Mouse (Mus musculus): Measurements from ENCODE around the gene S100a2.

GRCm38 (mm10) chr3:90621552-90621951 lies 31.5 kb downstream of the S100a2 start:
- TF ChIP-seq POLR2A (IDR thresholded peaks at IDR 0.05; ENCODE audit: extremely low read depth, insufficient read depth, low read length) (no peak), CTCF (IDR thresholded peaks at IDR 0.05; ENCODE audit: low read depth, low read length) (no peak)

All from liver, adult 2 months (tissue).